Mouse (Mus musculus) testis, postnatal 14 days (tissue): ENCODE measurements at regions not wholly inside any gene's neighbourhood (a gene's known extent, or its start where the extent isn't known, plus 50 kb on each side); places are given as distances from the start of the nearest gene placed in this dataset.

Experiments used
- DNase-seq: peaks from one replicate; pipeline ENCODE4 v3.0.0; 2021; ENCODE audit warnings: low spot score

GRCm38 (mm10) chr15:12066857-12067211, 50.8 kb upstream of the Zfr start:
- DNase-seq = no peak

GRCm38 (mm10) chr15:12066176-12066856, 51.3 kb upstream of the Zfr start:
- peak; percentile 57 for DNase-seq

GRCm38 (mm10) chr15:12054870-12055269, 58.1 kb upstream of the Sub1 start:
- DNase-seq = no peak

- DNase-seq = no peak
Measured at GRCm38 (mm10) chr15:12053610-12054009, 56.8 kb upstream of the Sub1 start.

GRCm38 (mm10) chr15:12048965-12049364, 52.2 kb upstream of the Sub1 start:
- DNase-seq = no peak

GRCm38 (mm10) chr15:12048214-12048507, 51.4 kb upstream of the Sub1 start:
- no peak for DNase-seq

- DNase-seq = no peak
Measured at GRCm38 (mm10) chr15:12047349-12048213, 50.8 kb upstream of the Sub1 start.
